Mouse (Mus musculus) megakaryocyte, embryonic 14.5 days (primary cell): ENCODE results near the gene Fbxw9.

Experiments used
- FLI1 ChIP-seq: IDR thresholded peaks from 2 replicates; pipeline ENCODE4 v1.6.1; 2012; ENCODE audit warnings: low read length, inconsistent platforms, mixed read lengths
- GATA1 ChIP-seq: IDR thresholded peaks from 3 replicates; pipeline ENCODE4 v1.6.1; 2012; ENCODE audit warnings: mixed read lengths, low read length, inconsistent platforms, borderline replicate concordance

DNA sequence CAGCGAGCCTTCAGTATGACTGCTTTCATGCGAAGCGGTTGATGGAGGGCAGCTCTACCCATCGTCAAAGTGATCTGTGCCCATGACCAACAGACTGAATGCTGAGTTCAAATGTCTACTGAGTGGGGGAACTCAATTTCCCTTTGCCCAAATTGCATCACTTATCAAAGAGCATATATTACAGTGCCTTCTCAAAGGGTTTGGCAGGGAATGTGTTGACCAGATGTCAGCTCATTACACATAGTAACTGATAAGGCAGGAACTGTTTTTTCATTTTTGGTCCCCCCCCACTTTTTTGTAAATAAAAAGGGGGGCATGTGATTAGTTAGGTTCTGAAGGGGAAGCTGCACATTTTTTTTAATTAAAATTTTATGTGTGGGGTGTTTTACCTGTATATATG is 2.7 kb downstream of the Fbxw9 start:
- no peak for TF ChIP-seq GATA1
- TF ChIP-seq FLI1, result no peak
